Mouse (Mus musculus): ENCODE data around the gene Snx32. TPM values are rescaled to one million over a fixed set of nuclear protein-coding genes. Genes with fewer than 3 reads are reported as not detected.
A peak's percentile ranks its signal among the peaks of the same experiment; 100 is the strongest.

Snx32 gene
- polyA plus RNA-seq, 1 experiment: 150 TPM

DNA sequence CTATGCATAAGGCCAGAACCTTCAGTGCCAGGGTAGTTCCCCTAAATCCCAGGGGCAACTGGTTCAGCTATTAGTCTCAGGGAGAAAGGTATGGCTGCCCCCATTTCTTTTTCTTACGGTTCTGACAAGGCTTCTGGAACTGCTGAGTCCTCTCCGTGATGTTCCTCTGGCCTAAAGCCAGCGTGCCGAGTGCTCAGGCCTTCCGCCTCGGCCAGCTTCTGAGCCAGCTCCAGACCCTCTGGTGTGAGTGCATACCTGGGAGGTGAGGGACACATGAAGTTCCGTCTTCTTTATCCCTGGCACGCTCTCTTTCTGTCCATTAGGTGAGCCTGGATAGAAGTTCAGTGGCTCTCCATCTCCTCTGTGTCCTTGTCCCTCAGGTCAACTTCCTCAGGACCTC is 25.0 kb downstream of the Snx32 start:
- H3K4me1 ChIP-seq (ENCODE audit: control insufficient read depth, insufficient read depth, low read length): peaks cover 2% of the 10 kb centered on the region; the same call in 1 of the 2 replicates
- no peak overlapping the region for H3K4me3 ChIP-seq (ENCODE audit: insufficient read depth, low read length)
- H3K27ac ChIP-seq (ENCODE audit: insufficient read depth, low read length): no peak overlapping the region
- TF ChIP-seq CTCF (IDR thresholded peaks at IDR 0.05; ENCODE audit: extremely low read depth, insufficient read depth, low read length) (no peak), POLR2A (IDR thresholded peaks at IDR 0.05; ENCODE audit: extremely low read depth, insufficient read depth, low read length) (no peak)

- Histone ChIP-seq H3K4me1 (ENCODE audit: control insufficient read depth, insufficient read depth, low read length) (peaks cover 2% of the 10 kb centered on the region; the same call in 1 of the 2 replicates), H3K4me3 (ENCODE audit: insufficient read depth, low read length) (no peak overlapping the region), H3K27ac (ENCODE audit: insufficient read depth, low read length) (no peak overlapping the region)
- TF ChIP-seq POLR2A (IDR thresholded peaks at IDR 0.05; ENCODE audit: extremely low read depth, insufficient read depth, low read length): no peak
Observed at GRCm38 (mm10) chr19:5484496-5484895, 25.8 kb downstream of the Snx32 start.

DNA sequence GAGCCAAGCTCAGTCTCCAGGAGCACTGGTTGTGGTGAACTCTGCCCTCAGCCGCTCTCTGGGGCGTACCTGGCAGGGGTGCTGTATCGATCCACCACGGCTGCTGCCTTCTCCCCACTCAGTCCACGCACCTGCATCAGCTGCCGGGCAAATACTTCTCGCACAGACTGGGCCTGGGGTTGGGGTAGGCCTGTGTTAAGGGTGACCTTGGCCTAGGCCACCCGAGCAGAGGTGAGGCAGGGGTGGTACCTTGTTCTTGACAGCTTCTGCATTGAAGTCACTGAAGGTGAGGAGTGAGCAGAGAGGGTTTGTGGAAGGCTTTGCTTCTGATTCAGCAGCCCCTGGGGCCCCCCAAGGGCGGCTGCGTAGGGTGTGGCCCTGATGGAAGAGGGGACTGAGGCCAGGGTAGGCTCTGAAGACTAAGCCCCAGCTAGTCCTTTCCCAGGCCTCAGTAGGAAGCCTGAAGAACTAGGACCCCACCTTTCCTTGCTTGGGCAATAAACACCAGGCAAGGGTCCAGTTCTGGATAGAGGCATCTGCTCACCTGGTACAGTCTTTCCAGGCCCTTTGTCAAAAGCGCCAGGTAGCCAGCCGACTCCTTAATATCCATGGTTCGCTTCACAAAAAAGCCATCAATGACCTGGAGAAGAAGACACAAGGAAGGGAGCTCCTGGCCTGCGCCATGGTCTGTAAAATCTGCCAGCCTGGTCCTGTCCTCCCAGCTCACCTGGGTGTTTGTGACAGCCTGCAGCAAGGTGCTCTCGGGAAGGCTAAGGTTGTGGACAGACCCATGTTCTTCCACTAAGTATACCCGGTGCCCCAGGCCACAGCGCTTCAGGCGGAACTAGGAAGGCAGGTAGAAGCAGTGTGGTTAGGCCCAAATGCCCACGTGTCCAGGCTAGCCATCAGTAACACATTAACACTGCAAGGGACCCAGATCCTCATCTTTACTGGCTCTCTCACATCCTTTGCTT is 26.7 kb downstream of the Snx32 start:
- no peak overlapping the region for H3K27ac ChIP-seq (ENCODE audit: insufficient read depth, low read length)
- peaks cover 2% of the 10 kb centered on the region; the same call in 1 of the 2 replicates for H3K4me1 ChIP-seq (ENCODE audit: control insufficient read depth, insufficient read depth, low read length)
- no peak overlapping the region for H3K4me3 ChIP-seq (ENCODE audit: insufficient read depth, low read length)
- no peak for TF ChIP-seq POLR2A (IDR thresholded peaks at IDR 0.05; ENCODE audit: extremely low read depth, insufficient read depth, low read length)
- no peak for TF ChIP-seq CTCF (IDR thresholded peaks at IDR 0.05; ENCODE audit: extremely low read depth, insufficient read depth, low read length)

GRCm38 (mm10) chr19:5481398-5481797 is 28.9 kb downstream of the Snx32 start:
- peaks cover 3% of the 10 kb centered on the region; the same call in 1 of the 2 replicates for H3K4me1 ChIP-seq (ENCODE audit: control insufficient read depth, insufficient read depth, low read length)
- no peak overlapping the region for H3K27ac ChIP-seq (ENCODE audit: insufficient read depth, low read length)
- no peak overlapping the region for H3K4me3 ChIP-seq (ENCODE audit: insufficient read depth, low read length)
- no peak for TF ChIP-seq CTCF (IDR thresholded peaks at IDR 0.05; ENCODE audit: extremely low read depth, insufficient read depth, low read length)
- TF ChIP-seq POLR2A (IDR thresholded peaks at IDR 0.05; ENCODE audit: extremely low read depth, insufficient read depth, low read length): 0 out of 2 replicates have a peak, but pooled peaks have one; percentile 14

DNA sequence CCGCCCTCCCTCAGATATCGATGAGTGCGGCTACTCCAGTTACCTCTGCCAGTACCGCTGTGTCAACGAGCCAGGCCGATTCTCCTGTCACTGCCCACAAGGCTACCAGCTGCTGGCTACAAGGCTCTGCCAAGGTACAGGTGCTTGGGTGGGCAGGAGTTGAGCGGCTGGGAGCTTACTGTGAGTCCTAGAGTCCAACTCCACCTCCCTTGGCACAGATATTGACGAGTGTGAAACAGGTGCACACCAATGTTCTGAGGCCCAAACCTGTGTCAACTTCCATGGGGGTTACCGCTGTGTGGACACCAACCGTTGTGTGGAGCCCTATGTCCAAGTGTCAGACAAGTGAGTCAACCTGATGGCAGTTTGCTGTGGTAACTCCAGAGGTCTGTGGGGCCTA is 30.3 kb downstream of the Snx32 start:
- H3K4me1 ChIP-seq (ENCODE audit: control insufficient read depth, insufficient read depth, low read length): peaks cover 3% of the 10 kb centered on the region; the same call in 1 of the 2 replicates
- H3K27ac ChIP-seq (ENCODE audit: insufficient read depth, low read length): no peak overlapping the region
- H3K4me3 ChIP-seq (ENCODE audit: insufficient read depth, low read length): no peak overlapping the region
- no peak for TF ChIP-seq POLR2A (IDR thresholded peaks at IDR 0.05; ENCODE audit: extremely low read depth, insufficient read depth, low read length)
- no peak for TF ChIP-seq CTCF (IDR thresholded peaks at IDR 0.05; ENCODE audit: extremely low read depth, insufficient read depth, low read length)

DNA sequence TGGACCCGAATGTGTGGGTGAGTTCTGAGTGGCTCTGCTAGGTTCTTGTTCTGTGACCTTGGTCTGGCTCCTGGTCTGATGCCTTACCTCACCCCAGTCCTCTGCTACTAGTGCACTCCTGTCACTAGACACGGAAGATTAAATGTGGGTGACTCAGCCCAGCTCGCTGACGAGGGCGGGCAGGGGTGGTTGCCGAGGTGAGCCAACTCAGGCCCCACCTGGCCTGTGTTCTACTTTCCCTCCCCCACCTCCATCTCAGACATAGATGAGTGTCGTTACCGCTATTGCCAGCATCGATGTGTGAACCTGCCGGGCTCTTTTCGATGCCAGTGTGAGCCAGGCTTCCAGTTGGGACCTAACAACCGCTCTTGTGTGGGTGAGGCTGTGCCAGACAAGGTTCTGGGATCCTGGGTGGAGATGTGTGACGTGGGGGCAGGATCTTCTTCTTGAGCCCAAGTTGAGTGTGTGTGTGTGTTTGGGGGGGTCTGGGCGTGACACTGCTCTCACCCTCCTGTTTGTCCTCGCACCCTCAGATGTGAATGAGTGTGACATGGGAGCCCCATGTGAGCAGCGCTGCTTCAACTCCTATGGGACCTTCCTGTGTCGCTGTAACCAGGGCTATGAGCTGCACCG is 32.6 kb downstream of the Snx32 start:
- no peak overlapping the region for H3K4me3 ChIP-seq (ENCODE audit: insufficient read depth, low read length)
- peaks cover 3% of the 10 kb centered on the region; the same call in 1 of the 2 replicates for H3K4me1 ChIP-seq (ENCODE audit: control insufficient read depth, insufficient read depth, low read length)
- TF ChIP-seq POLR2A (IDR thresholded peaks at IDR 0.05; ENCODE audit: extremely low read depth, insufficient read depth, low read length): no peak
- no peak for TF ChIP-seq CTCF (IDR thresholded peaks at IDR 0.05; ENCODE audit: extremely low read depth, insufficient read depth, low read length)
- no peak overlapping the region for H3K27ac ChIP-seq (ENCODE audit: insufficient read depth, low read length)

- Histone ChIP-seq H3K27ac (ENCODE audit: insufficient read depth, low read length) (no peak overlapping the region), H3K4me1 (ENCODE audit: control insufficient read depth, insufficient read depth, low read length) (peaks cover 3% of the 10 kb centered on the region; the same call in 1 of the 2 replicates), H3K4me3 (ENCODE audit: insufficient read depth, low read length) (no peak overlapping the region)
- TF ChIP-seq POLR2A (IDR thresholded peaks at IDR 0.05; ENCODE audit: extremely low read depth, insufficient read depth, low read length): no peak
- TF ChIP-seq CTCF (IDR thresholded peaks at IDR 0.05; ENCODE audit: extremely low read depth, insufficient read depth, low read length): no peak
Observed at GRCm38 (mm10) chr19:5477004-5477667, 33.2 kb downstream of the Snx32 start.

- TF ChIP-seq CTCF (IDR thresholded peaks at IDR 0.05; ENCODE audit: extremely low read depth, insufficient read depth, low read length): no peak
- TF ChIP-seq POLR2A (IDR thresholded peaks at IDR 0.05; ENCODE audit: extremely low read depth, insufficient read depth, low read length): no peak
- Histone ChIP-seq H3K4me3 (ENCODE audit: insufficient read depth, low read length) (peak overlapping the region; percentile 35), H3K27ac (ENCODE audit: insufficient read depth, low read length) (peak overlapping the region; percentile 15; the same call in 1 of the 2 replicates), H3K4me1 (ENCODE audit: control insufficient read depth, insufficient read depth, low read length) (peaks cover 3% of the 10 kb centered on the region; the same call in 1 of the 2 replicates)
Observed at GRCm38 (mm10) chr19:5475069-5475714, 35.1 kb downstream of the Snx32 start.

Data from cortical plate, adult 2 months (tissue).